Mouse (Mus musculus) ES-E14 (cell line): ENCODE measurements around the gene Tenm3. TPM values are rescaled to one million over a fixed set of nuclear protein-coding genes. Genes with fewer than 3 reads are reported as not detected.

Experiments used
- DNase-seq: peaks from one replicate; pipeline ENCODE4 v3.0.0-alpha.2; 2013; ENCODE audit warnings: low read depth, low spot score
- H3K27ac ChIP-seq: 2 replicates; pipeline ENCODE4 v1.5.1; 2012; ENCODE audit warnings: low read depth, mild to moderate bottlenecking, low read length, moderate library complexity, mixed read lengths; ENCODE audit not compliant: poor library complexity, insufficient read depth, severe bottlenecking
- H3K36me3 ChIP-seq: 2 replicates; pipeline ENCODE4 v1.6.1; 2012; ENCODE audit warnings: mild to moderate bottlenecking, low read length, moderate library complexity, mixed read lengths; ENCODE audit not compliant: control insufficient read depth, poor library complexity, insufficient read depth, severe bottlenecking
- H3K4me1 ChIP-seq, 2 experiments: fragments of 150-350 bp in 1 of 2; sonication (generic) in 1 of 2; 2 replicates each; pipeline ENCODE4 v1.6.1; 2012; ENCODE audit warnings: low read length in 2 of 2, mild to moderate bottlenecking in 1 of 2, mixed read lengths in 1 of 2; ENCODE audit not compliant: control insufficient read depth in 2 of 2, insufficient read depth in 2 of 2, poor library complexity in 1 of 2
- H3K4me3 ChIP-seq, 2 experiments: fragments of 150-350 bp in 1 of 2; sonication (generic) in 1 of 2; 2 replicates each; pipeline ENCODE4 v1.5.1; 2012; ENCODE audit warnings: low read length in 2 of 2, low read depth in 1 of 2, mild to moderate bottlenecking in 1 of 2, mixed read lengths in 1 of 2; ENCODE audit not compliant: insufficient read depth in 1 of 2, poor library complexity in 1 of 2, severe bottlenecking in 1 of 2
- H3K9ac ChIP-seq: 2 replicates; pipeline ENCODE4 v1.6.1; 2012; ENCODE audit warnings: low read depth, mild to moderate bottlenecking, low read length, mixed read lengths; ENCODE audit not compliant: poor library complexity, insufficient read depth, severe bottlenecking
- H3K9me3 ChIP-seq: fragments of 150-350 bp; sonication (generic); 2 replicates; pipeline ENCODE4 v1.6.1; 2012; ENCODE audit warnings: low read depth, mild to moderate bottlenecking, low read length; ENCODE audit not compliant: control insufficient read depth, insufficient read depth
- CHD2 ChIP-seq: IDR thresholded peaks from 2 replicates; pipeline ENCODE4 v1.6.1; 2014; ENCODE audit warnings: mild to moderate bottlenecking, low read depth, low read length, inconsistent platforms
- HCFC1 ChIP-seq: IDR thresholded peaks from 2 replicates; pipeline ENCODE4 v1.6.1; 2012; ENCODE audit warnings: low read length, inconsistent platforms, borderline replicate concordance; ENCODE audit not compliant: insufficient read depth
- MAFK ChIP-seq: IDR thresholded peaks from 2 replicates; pipeline ENCODE4 v1.6.1; 2014; ENCODE audit warnings: mild to moderate bottlenecking, low read depth, low read length, inconsistent platforms; ENCODE audit not compliant: insufficient read depth
- ZC3H11A ChIP-seq: IDR thresholded peaks from 2 replicates; pipeline ENCODE4 v1.6.1; 2012; ENCODE audit warnings: low read depth, mild to moderate bottlenecking, inconsistent platforms, low read length, borderline replicate concordance
- ZNF384 ChIP-seq: IDR thresholded peaks from 2 replicates; pipeline ENCODE4 v1.6.1; 2012; ENCODE audit warnings: low read depth, low read length, inconsistent platforms
- in situ Hi-C, 2 experiments: fragments of 600-800 bp; cut with MboI; formaldehyde crosslinking; loops; one replicate each; pipeline ENCODE4 v1.15.1; 2025; ENCODE audit warnings: low sequenced_read_pairs in 2 of 2, inconsistent platforms in 1 of 2; ENCODE audit not compliant: unreplicated experiment in 2 of 2
- total RNA-seq: library from RNA; depleted of rRNA; stranded (reverse); fragments of 300-350 nt; gene quantifications from 2 replicates; pipeline ENCODE4 v1.2.3, GENCODE M21; 2012

The Tenm3 gene
- total RNA-seq, 1 experiment: 33.5 TPM

DNA sequence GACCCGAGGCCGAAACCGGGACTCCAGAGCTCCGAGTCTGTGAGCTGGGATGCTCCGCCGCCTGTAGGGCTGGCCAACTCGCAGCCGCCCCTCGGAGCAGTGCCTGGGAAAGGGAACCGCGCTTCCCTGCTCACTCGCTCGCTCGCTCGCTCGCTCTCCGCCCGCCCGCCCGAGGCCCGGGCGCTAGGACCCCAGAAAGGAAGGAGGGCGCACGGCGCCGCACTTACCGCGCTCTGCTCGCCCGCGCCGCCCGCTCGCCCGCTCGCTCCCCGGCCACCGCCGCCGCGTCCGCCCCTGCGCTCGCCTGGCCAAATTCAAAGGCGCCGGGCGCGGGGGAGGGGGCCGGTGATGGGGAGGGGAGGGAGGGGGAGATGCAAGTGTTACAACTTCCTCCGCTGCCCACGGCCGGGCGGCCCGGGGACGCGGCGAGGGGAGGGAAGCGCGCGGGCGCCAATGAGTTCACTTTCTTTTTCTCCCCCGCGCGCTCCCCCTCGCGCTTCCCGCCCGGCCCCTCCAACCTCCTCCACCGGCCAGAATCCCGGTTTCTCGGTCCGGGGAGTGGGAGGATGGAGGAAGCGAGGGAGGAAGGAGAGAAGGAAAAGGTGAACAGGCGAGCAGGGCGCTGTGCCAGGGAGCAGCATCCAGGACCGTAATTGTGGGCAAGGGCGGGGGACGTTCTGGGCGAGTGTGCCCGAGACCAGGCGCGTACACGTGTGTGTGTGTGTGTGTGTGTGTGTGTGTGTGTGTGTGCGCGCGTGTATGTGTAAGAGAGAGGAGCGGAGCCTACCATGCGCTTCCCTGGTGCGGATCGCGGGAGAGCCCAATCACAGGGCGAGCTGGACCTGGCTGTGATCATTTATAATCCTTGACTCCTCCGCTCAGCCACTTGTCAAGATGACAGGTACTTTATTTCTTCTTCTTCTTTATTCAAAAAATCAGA is 490 bp downstream of the Tenm3 start:
- H3K4me3 ChIP-seq: peak overlapping the region; percentile 90 to 98
- H3K9me3 ChIP-seq: no peaks in the 10 kb centered on the region
- peak overlapping the region; percentile 78 for H3K9ac ChIP-seq
- 0 out of 4 replicates have a peak, but pooled peaks cover 0 to 4% of the 10 kb centered on the region in 2 experiments for H3K4me1 ChIP-seq
- no peak for TF ChIP-seq HCFC1
- TF ChIP-seq MAFK: no peak
- in situ Hi-C loops: no loop called here
- no peak for DNase-seq
- H3K27ac ChIP-seq: no peak overlapping the region
- no peaks in the 10 kb centered on the region for H3K36me3 ChIP-seq

DNA sequence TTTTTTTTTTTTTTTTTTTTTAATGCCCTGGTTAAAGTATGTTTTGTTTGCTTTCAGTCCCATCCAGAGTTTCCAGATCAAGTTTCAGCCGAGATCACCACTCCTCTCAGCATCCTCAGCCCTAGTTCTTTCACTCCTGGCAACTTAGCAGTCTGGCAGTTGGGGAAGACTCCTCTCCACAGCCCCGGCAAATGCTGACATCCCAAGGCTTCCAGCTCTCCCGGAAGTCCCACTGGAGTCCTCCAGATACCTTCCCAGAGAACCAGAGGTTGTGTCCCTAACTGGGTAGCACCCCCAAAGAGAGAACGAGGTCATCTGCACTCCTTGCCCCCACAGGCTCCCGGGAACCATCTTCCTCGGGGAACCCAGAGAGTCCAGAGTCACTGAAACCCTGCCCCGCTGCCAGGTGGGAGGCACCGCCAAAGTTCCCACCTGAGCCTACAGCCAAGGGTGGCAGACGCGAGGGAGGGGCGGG is 1.2 kb downstream of the Tenm3 start:
- Histone ChIP-seq H3K4me1 (0 out of 4 replicates have a peak, but pooled peaks cover 0 to 4% of the 10 kb centered on the region in 2 experiments), H3K9me3 (no peaks in the 10 kb centered on the region), H3K9ac (peak overlapping the region; percentile 78), H3K36me3 (no peaks in the 10 kb centered on the region), H3K27ac (no peak overlapping the region), H3K4me3 (peak overlapping the region; percentile 90 to 98)
- no peak for DNase-seq
- TF ChIP-seq ZNF384 (peak; percentile 67), ZC3H11A (no peak)
- in situ Hi-C loops: no loop called here

DNA sequence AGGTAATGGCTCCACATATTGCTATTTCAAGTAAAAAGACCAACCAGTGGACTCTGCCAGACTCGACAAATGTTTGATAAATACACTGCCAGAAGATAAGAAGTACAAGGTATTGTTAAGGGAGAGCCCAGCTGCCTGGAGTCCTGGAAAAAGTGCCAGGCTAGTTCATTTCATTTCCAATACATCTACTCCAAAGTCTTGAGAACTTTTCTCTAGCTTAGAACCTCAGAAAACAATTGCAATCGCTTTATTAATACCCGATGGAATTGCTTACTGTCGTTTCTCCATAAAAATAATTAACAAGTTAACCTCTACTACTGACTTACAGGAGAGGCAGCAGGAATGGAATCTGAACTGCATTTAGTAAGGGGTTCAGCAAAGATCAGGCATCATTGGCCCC is 1.7 kb downstream of the Tenm3 start:
- Histone ChIP-seq H3K27ac (no peak overlapping the region), H3K36me3 (no peaks in the 10 kb centered on the region), H3K9ac (no peak overlapping the region), H3K4me3 (peak overlapping the region in 1 of 2 experiments; percentile 98; a peak in 2 of 4 replicates), H3K4me1 (0 out of 4 replicates have a peak, but pooled peaks cover 0 to 4% of the 10 kb centered on the region in 2 experiments), H3K9me3 (no peaks in the 10 kb centered on the region)
- in situ Hi-C loops: no loop called here
- TF ChIP-seq ZNF384 (no peak), CHD2 (no peak), MAFK (no peak), HCFC1 (no peak), ZC3H11A (no peak)
- no peak for DNase-seq

DNA sequence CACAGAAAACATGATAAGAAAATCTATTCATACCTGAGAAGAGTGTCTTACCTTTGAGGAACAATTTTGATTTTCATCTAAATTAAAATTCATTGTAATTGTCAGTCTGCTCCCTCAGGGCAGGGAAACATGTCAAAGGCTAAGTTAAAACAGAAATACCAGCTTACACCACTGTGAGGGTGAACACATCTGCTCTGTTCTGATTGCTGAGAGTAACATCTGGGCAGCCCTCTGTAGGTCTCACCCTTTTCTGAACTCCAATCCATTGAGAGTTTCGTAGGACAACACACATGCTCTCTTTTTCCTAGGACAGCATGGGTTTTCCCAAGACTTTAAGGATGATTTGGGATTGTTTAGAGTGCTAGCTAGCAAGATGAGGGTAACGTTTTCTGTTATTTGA is 8.0 kb downstream of the Tenm3 start:
- in situ Hi-C loops: no loop called here
- no peak overlapping the region for H3K9ac ChIP-seq
- no peak overlapping the region for H3K27ac ChIP-seq
- no peak for DNase-seq
- H3K4me3 ChIP-seq: no peak overlapping the region
- no peaks in the 10 kb centered on the region for H3K4me1 ChIP-seq
- TF ChIP-seq MAFK (no peak), HCFC1 (no peak), ZC3H11A (no peak), CHD2 (no peak), ZNF384 (no peak)
- no peaks in the 10 kb centered on the region for H3K9me3 ChIP-seq
- no peaks in the 10 kb centered on the region for H3K36me3 ChIP-seq

DNA sequence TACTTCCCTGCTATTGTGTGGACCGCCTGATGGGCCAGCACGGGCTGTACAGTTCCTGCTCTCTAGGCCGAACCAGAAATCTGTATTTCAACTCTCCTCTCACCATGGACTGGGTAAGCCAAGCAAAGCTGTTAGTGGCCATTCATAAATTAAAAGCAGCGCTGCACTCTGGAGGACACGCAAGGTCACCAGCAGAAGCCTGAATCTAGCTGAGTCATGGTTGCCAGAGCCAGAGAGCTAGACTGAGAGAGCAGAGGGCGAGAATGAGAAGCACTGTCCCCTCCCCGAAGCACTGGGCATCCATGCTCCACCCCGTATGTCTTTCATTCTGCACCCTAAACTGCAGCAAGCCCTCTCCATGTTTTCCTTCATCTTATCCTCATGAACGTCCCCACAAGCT is 16.3 kb downstream of the Tenm3 start:
- TF ChIP-seq MAFK (peak; percentile 78), ZC3H11A (no peak)
- no peak for DNase-seq
- peak overlapping the region in 1 of 2 experiments; percentile 12; a peak in 1 of 4 replicates for H3K4me3 ChIP-seq
- in situ Hi-C loops: no loop called here
- no peaks in the 10 kb centered on the region for H3K36me3 ChIP-seq
- no peak overlapping the region for H3K27ac ChIP-seq
- H3K9ac ChIP-seq: no peak overlapping the region
- H3K9me3 ChIP-seq: no peaks in the 10 kb centered on the region
- peaks cover 0 to 7% of the 10 kb centered on the region in 2 experiments; a peak in 2 of 4 replicates for H3K4me1 ChIP-seq
